Mouse (Mus musculus) erythroblast, embryonic 14.5 days (primary cell): ENCODE measurements around the gene Fam205c.

Experiments used
- GATA1 ChIP-seq: IDR thresholded peaks from 2 replicates; pipeline ENCODE4 v1.6.1; 2012; ENCODE audit warnings: low read length, inconsistent platforms, mixed read lengths
- TAL1 ChIP-seq: IDR thresholded peaks from 3 replicates; pipeline ENCODE4 v1.6.1; 2012; ENCODE audit warnings: low read length, inconsistent platforms, mixed read lengths

DNA sequence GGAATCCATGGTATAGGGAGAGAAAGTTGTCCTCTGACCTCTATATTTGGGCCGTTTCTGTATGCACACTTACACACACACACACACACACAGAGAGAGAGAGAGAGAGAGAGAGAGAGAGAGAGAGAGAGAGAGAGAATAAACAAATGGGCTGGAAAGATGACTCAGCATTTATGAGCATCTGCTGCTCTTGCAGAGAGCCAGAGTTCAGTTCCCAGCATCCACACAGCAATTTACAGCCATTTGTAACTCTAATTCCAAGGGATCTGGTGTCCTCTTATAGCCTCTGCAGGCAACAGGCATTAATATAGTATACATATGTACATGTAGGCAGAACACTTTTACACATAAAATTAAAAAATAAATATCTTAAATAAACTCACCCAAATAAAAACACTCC is 29.9 kb upstream of the Fam205c start:
- no peak for TF ChIP-seq GATA1
- TF ChIP-seq TAL1 = no peak
